In the genomic region with DNA sequence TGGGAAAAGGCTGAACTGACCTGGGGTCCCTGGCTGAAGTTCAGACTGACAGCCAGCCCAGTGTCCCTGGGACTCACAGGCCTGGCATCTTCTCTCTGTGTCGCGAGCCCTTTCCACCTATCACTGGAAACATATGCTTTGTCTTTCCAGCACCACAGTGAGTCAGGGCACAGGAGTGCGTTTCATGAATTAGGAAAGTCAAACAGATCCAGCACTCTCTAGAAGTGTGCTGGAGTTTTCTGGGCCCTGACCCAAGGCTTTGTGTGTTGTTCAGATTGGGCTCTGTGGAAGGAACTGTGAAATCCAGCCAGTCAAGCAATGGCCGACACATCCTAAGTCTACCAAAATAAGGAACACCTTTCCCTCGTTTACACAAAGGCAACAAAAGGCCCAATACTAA, we compare ENCODE assay signal across 8 mouse cellular contexts. TPM values are rescaled to one million over a fixed set of nuclear protein-coding genes. Genes with fewer than 3 reads are reported as not detected.
A peak's percentile ranks its signal among the peaks of the same experiment; 100 is the strongest.
DNase-seq lines count a peak whose midpoint lies in the region; ATAC-seq and TF ChIP-seq lines count a peak whose summit lies in the region.

No protein-coding gene starts in this region.

- H3K9me3 ChIP-seq in embryonic facial prominence, embryonic 13.5 days, result no peaks in the 10 kb centered on the region
- H3K9me3 ChIP-seq in hindbrain, embryonic 12.5 days (replicated peaks), result no peaks in the 10 kb centered on the region
- H3K9me3 ChIP-seq in midbrain, embryonic 15.5 days, result no peaks in the 10 kb centered on the region

- H3K4me3 ChIP-seq in layer of hippocampus, adult 2 months, result peak overlapping the region; percentile 27; the same call in 1 of the 2 replicates
- H3K4me3 ChIP-seq in embryonic facial prominence, embryonic 13.5 days, result no peak overlapping the region
- H3K4me3 ChIP-seq in hindbrain, embryonic 12.5 days, result peak overlapping the region; percentile 15; the same call in 1 of the 2 replicates
- no peak overlapping the region for H3K4me3 ChIP-seq in midbrain, embryonic 15.5 days

- 0 out of 2 replicates have a peak overlapping the region, but pooled peaks have one; percentile 58 for H3K9ac ChIP-seq in embryonic facial prominence, embryonic 13.5 days
- peak overlapping the region; percentile 43; the same call in 1 of the 2 replicates for H3K9ac ChIP-seq in hindbrain, embryonic 12.5 days
- peak overlapping the region; percentile 9; the same call in 1 of the 2 replicates for H3K9ac ChIP-seq in midbrain, embryonic 15.5 days

- no peak for TF ChIP-seq CTCF in layer of hippocampus, adult 2 months (conservative IDR thresholded peaks at IDR 0.05)

- peaks cover 20% of the 10 kb centered on the region for H3K36me3 ChIP-seq in embryonic facial prominence, embryonic 13.5 days
- peaks cover 19% of the 10 kb centered on the region for H3K36me3 ChIP-seq in hindbrain, embryonic 12.5 days
- H3K36me3 ChIP-seq in midbrain, embryonic 15.5 days (replicated peaks), result peaks cover 3% of the 10 kb centered on the region; the same call in 1 of the 2 replicates

- no peak for DNase-seq in layer of hippocampus, adult 2 months (ENCODE audit: low spot score in 2 of 2)
- no peak for DNase-seq in layer of hippocampus, adult 8-10 months (ENCODE audit: low spot score in 2 of 2)
- DNase-seq in layer of hippocampus, postnatal 36 days, result no peak
- DNase-seq in ovary, postnatal 14 days (ENCODE audit: low spot score), result no peak
- DNase-seq in cerebellum, adult 9-10 months, result no peak

- WGBS in embryonic facial prominence, embryonic 13.5 days, result 58% methylated on average over 5 of the region's 5 CpGs
- WGBS in hindbrain, embryonic 12.5 days, result 76% methylated on average over 5 of the region's 5 CpGs
- 76% methylated on average over 5 of the region's 5 CpGs for WGBS in midbrain, embryonic 15.5 days

- peaks cover 77% of the 10 kb centered on the region for H3K4me1 ChIP-seq in embryonic facial prominence, embryonic 13.5 days
- peaks cover 64% of the 10 kb centered on the region for H3K4me1 ChIP-seq in hindbrain, embryonic 12.5 days
- H3K4me1 ChIP-seq in midbrain, embryonic 15.5 days, result peaks cover 66% of the 10 kb centered on the region

- peak overlapping the region; percentile 51; the same call in 1 of the 2 replicates for H3K4me2 ChIP-seq in embryonic facial prominence, embryonic 13.5 days
- peak overlapping the region; percentile 46 for H3K4me2 ChIP-seq in hindbrain, embryonic 12.5 days (replicated peaks)
- peak overlapping the region; percentile 34; the same call in 1 of the 2 replicates for H3K4me2 ChIP-seq in midbrain, embryonic 15.5 days

- ATAC-seq in embryonic facial prominence, embryonic 13.5 days (ENCODE audit: insufficient number of reproducible peaks, insufficient read depth, low FRiP score, low TSS enrichment, low read depth), result no peak
- ATAC-seq in hindbrain, embryonic 12.5 days (ENCODE audit: low FRiP score), result no peak
- ATAC-seq in midbrain, embryonic 15.5 days (replicated peaks), result no peak

- peak overlapping the region; percentile 39 for H3K27ac ChIP-seq in layer of hippocampus, adult 2 months
- no peak overlapping the region for H3K27ac ChIP-seq in embryonic facial prominence, embryonic 13.5 days
- H3K27ac ChIP-seq in hindbrain, embryonic 12.5 days, result no peak overlapping the region
- H3K27ac ChIP-seq in midbrain, embryonic 15.5 days, result no peak overlapping the region

- no peaks in the 10 kb centered on the region for H3K27me3 ChIP-seq in embryonic facial prominence, embryonic 13.5 days
- no peaks in the 10 kb centered on the region for H3K27me3 ChIP-seq in hindbrain, embryonic 12.5 days
- no peaks in the 10 kb centered on the region for H3K27me3 ChIP-seq in midbrain, embryonic 15.5 days (replicated peaks)

RNA-seq across cellular contexts. Expression of gene Hdac5, which starts 4.7 kb away (rescaled TPM):
- total RNA-seq in layer of hippocampus, adult 2 months (2021), result 100 to 1,000 TPM; 233 to 243 TPM
- total RNA-seq in layer of hippocampus, adult 8-10 months (2022), result 100 to 1,000 TPM; 219 to 252 (median 232) TPM
- polyA plus RNA-seq in embryonic facial prominence, embryonic 13.5 days (2015; fragmentation: Nextera tagmentation; extraction: Ambion mirVana), result 80.5 and 84.4 TPM in 2 replicates
- 97.2 and 103 TPM in 2 replicates for polyA plus RNA-seq in hindbrain, embryonic 12.5 days (2016; fragmentation: Nextera tagmentation; extraction: Ambion mirVana)
- polyA plus RNA-seq in midbrain, embryonic 15.5 days (2015; fragmentation: Nextera tagmentation; extraction: Ambion mirVana), result 90.3 and 105 TPM in 2 replicates
- total RNA-seq in layer of hippocampus, postnatal 36 days (2021), result 100 to 1,000 TPM; 227 to 234 TPM

RNA-seq across cellular contexts. Expression of gene BC030867, which starts 23.5 kb away (rescaled TPM):
- 1 to 10 TPM; 1.0 to 1.1 TPM for total RNA-seq in layer of hippocampus, adult 2 months (2021)
- 1 to 10 TPM in 1 of 4 experiments, under 1 TPM in 3; 0.62 to 1.2 (median 0.64) TPM for total RNA-seq in layer of hippocampus, adult 8-10 months (2022)
- polyA plus RNA-seq in embryonic facial prominence, embryonic 13.5 days (2015; fragmentation: Nextera tagmentation; extraction: Ambion mirVana), result 18.3 and 19.7 TPM in 2 replicates
- 9.4 and 12.5 TPM in 2 replicates for polyA plus RNA-seq in hindbrain, embryonic 12.5 days (2016; fragmentation: Nextera tagmentation; extraction: Ambion mirVana)
- polyA plus RNA-seq in midbrain, embryonic 15.5 days (2015; fragmentation: Nextera tagmentation; extraction: Ambion mirVana), result 2.2 and 2.5 TPM in 2 replicates
- total RNA-seq in layer of hippocampus, postnatal 36 days (2021), result 1 to 10 TPM in 1 of 2 experiments, under 1 TPM in 1; 0.58 to 1.5 TPM

RNA-seq across cellular contexts. Expression of gene G6pc3, which starts 35.8 kb away (rescaled TPM):
- 10 to 100 TPM; 58.2 to 59.7 TPM for total RNA-seq in layer of hippocampus, adult 2 months (2021)
- 10 to 100 TPM; 66.0 to 74.2 (median 70.4) TPM for total RNA-seq in layer of hippocampus, adult 8-10 months (2022)
- polyA plus RNA-seq in embryonic facial prominence, embryonic 13.5 days (2015; fragmentation: Nextera tagmentation; extraction: Ambion mirVana), result 27.6 and 28.3 TPM in 2 replicates
- 26.8 and 27.0 TPM in 2 replicates for polyA plus RNA-seq in hindbrain, embryonic 12.5 days (2016; fragmentation: Nextera tagmentation; extraction: Ambion mirVana)
- polyA plus RNA-seq in midbrain, embryonic 15.5 days (2015; fragmentation: Nextera tagmentation; extraction: Ambion mirVana), result 38.6 and 43.3 TPM in 2 replicates
- 10 to 100 TPM; 52.0 to 58.5 TPM for total RNA-seq in layer of hippocampus, postnatal 36 days (2021)

RNA-seq across cellular contexts. Expression of gene Lsm12, which starts 40.1 kb away (rescaled TPM):
- 10 to 100 TPM; 56.6 to 56.9 TPM for total RNA-seq in layer of hippocampus, adult 2 months (2021)
- total RNA-seq in layer of hippocampus, adult 8-10 months (2022), result 10 to 100 TPM; 53.5 to 61.6 (median 58.8) TPM
- 125 and 159 TPM in 2 replicates for polyA plus RNA-seq in embryonic facial prominence, embryonic 13.5 days (2015; fragmentation: Nextera tagmentation; extraction: Ambion mirVana)
- 114 TPM in 2 replicates for polyA plus RNA-seq in hindbrain, embryonic 12.5 days (2016; fragmentation: Nextera tagmentation; extraction: Ambion mirVana)
- polyA plus RNA-seq in midbrain, embryonic 15.5 days (2015; fragmentation: Nextera tagmentation; extraction: Ambion mirVana), result 111 and 118 TPM in 2 replicates
- total RNA-seq in layer of hippocampus, postnatal 36 days (2021), result 10 to 100 TPM; 59.4 to 60.8 TPM

RNA-seq across cellular contexts. Expression of gene Asb16, which starts 43.3 kb away (rescaled TPM):
- total RNA-seq in layer of hippocampus, adult 2 months (2021), result 1 to 10 TPM; 2.0 TPM
- total RNA-seq in layer of hippocampus, adult 8-10 months (2022), result 1 to 10 TPM; 2.1 to 2.4 (median 2.2) TPM
- 0.11 and 0.18 TPM in 2 replicates for polyA plus RNA-seq in embryonic facial prominence, embryonic 13.5 days (2015; fragmentation: Nextera tagmentation; extraction: Ambion mirVana)
- not detected in 2 replicates for polyA plus RNA-seq in hindbrain, embryonic 12.5 days (2016; fragmentation: Nextera tagmentation; extraction: Ambion mirVana)
- polyA plus RNA-seq in midbrain, embryonic 15.5 days (2015; fragmentation: Nextera tagmentation; extraction: Ambion mirVana), result 0.05 TPM in 1 of 2 replicates, not detected in the other
- total RNA-seq in layer of hippocampus, postnatal 36 days (2021), result 1 to 10 TPM; 1.0 to 1.2 TPM

Comparison
In these comparisons a context has a peak if more than half of its experiments do, and no peak if none do; other contexts are left out.
1. H3K4me3 ChIP-seq: peak in layer of hippocampus, adult 2 months (single experiment) and hindbrain, embryonic 12.5 days (single experiment); none in embryonic facial prominence, embryonic 13.5 days (single experiment) and midbrain, embryonic 15.5 days (single experiment).
2. Peak in every context shown above with its lines, with median percentiles within 50 percentile points of each other: H3K4me2 ChIP-seq and H3K9ac ChIP-seq.